Mouse (Mus musculus) right cerebral cortex, postnatal 25 days (tissue): ENCODE data around the gene Sytl3.

ENCODE experiments used
- DNase-seq: peaks from one replicate; pipeline ENCODE4 v3.0.0; 2022

Gene Sytl3

GRCm38 (mm10) chr17:6737273-6737997 is 78.5 kb downstream of the Sytl3 start:
- no peak for DNase-seq

- DNase-seq = no peak
Measured at GRCm38 (mm10) chr17:6738836-6739235, 79.9 kb downstream of the Sytl3 start.

GRCm38 (mm10) chr17:6739266-6739665 is 80.4 kb downstream of the Sytl3 start:
- no peak for DNase-seq

GRCm38 (mm10) chr17:6739756-6740155 is 80.9 kb downstream of the Sytl3 start:
- DNase-seq = no peak

- no peak for DNase-seq
Measured at GRCm38 (mm10) chr17:6740331-6741170, 81.7 kb downstream of the Sytl3 start.

- DNase-seq = no peak
Measured at GRCm38 (mm10) chr17:6741271-6741670, 82.4 kb downstream of the Sytl3 start.

- no peak for DNase-seq
Measured at GRCm38 (mm10) chr17:6742083-6743038, 83.5 kb downstream of the Sytl3 start.

- no peak for DNase-seq
Measured at GRCm38 (mm10) chr17:6743039-6743575, 84.2 kb downstream of the Sytl3 start.

- DNase-seq = no peak
Measured at GRCm38 (mm10) chr17:6743787-6744239, 84.9 kb downstream of the Sytl3 start.

GRCm38 (mm10) chr17:6744366-6744765 is 85.5 kb downstream of the Sytl3 start:
- DNase-seq = no peak

- DNase-seq = no peak
Measured at GRCm38 (mm10) chr17:6744871-6745270, 86.0 kb downstream of the Sytl3 start.

- DNase-seq = no peak
Measured at GRCm38 (mm10) chr17:6745503-6745902, 86.6 kb downstream of the Sytl3 start.

GRCm38 (mm10) chr17:6745975-6746374 is 87.1 kb downstream of the Sytl3 start:
- no peak for DNase-seq

GRCm38 (mm10) chr17:6746452-6747231 is 87.7 kb downstream of the Sytl3 start:
- no peak for DNase-seq

- no peak for DNase-seq
Measured at GRCm38 (mm10) chr17:6747478-6747877, 88.6 kb downstream of the Sytl3 start.

GRCm38 (mm10) chr17:6748779-6749464 is 90.0 kb downstream of the Sytl3 start:
- no peak for DNase-seq

- DNase-seq = no peak
Measured at GRCm38 (mm10) chr17:6751221-6751859, 92.4 kb downstream of the Sytl3 start.

GRCm38 (mm10) chr17:6752375-6752774 is 93.5 kb downstream of the Sytl3 start:
- DNase-seq = no peak

- no peak for DNase-seq
Measured at GRCm38 (mm10) chr17:6755176-6755575, 96.3 kb downstream of the Sytl3 start.

- DNase-seq = no peak
Measured at GRCm38 (mm10) chr17:6755873-6756272, 97.0 kb downstream of the Sytl3 start.

- DNase-seq = no peak
Measured at GRCm38 (mm10) chr17:6757902-6758301, 99.0 kb downstream of the Sytl3 start.
